Mouse (Mus musculus) bone marrow, adult 2 months (tissue): ENCODE measurements around the gene Tomm40. TPM values are rescaled to one million over a fixed set of nuclear protein-coding genes. Genes with fewer than 3 reads are reported as not detected.

Source experiments
- H3K27ac ChIP-seq: fragments of 200-500 bp; 2 replicates; pipeline ENCODE4 v1.5.1; 2012; ENCODE audit warnings: low read depth, mild to moderate bottlenecking, control low read depth, inconsistent platforms, low read length; ENCODE audit not compliant: control insufficient read depth, poor library complexity, insufficient read depth
- H3K4me1 ChIP-seq: fragments of 200-500 bp; 2 replicates; pipeline ENCODE4 v1.6.1; 2011; ENCODE audit warnings: low read length; ENCODE audit not compliant: control insufficient read depth, insufficient read depth
- H3K4me3 ChIP-seq: fragments of 200-500 bp; replicated peaks from 2 replicates; pipeline ENCODE3; 2011; ENCODE audit warnings: mild to moderate bottlenecking, low read depth, low read length, control low read depth; ENCODE audit not compliant: control insufficient read depth
- CTCF ChIP-seq: fragments of 200-500 bp; IDR thresholded peaks from 2 replicates; pipeline ENCODE4 v1.5.1; 2011; ENCODE audit warnings: low read length, control low read depth; ENCODE audit not compliant: control insufficient read depth, insufficient read depth
- POLR2A ChIP-seq: fragments of 200-500 bp; IDR thresholded peaks from 2 replicates; pipeline ENCODE4 v1.6.1; 2011; ENCODE audit warnings: low read depth, mild to moderate bottlenecking, control low read depth, low read length, borderline replicate concordance; ENCODE audit not compliant: control insufficient read depth
- WGBS: fragments of 180-500 bp; shearing (Covaris S2); methylation state at CpG from one replicate; pipeline ENCODE4 v1.1.7; 2018; 5-methylcytosine and 5-hydroxymethylcytosine counted together
- polyA plus RNA-seq: library from polyadenylated mRNA; stranded (reverse); fragments of >200 nt; gene quantifications from 2 replicates; pipeline ENCODE4 v1.2.4, GENCODE M21; 2011; ENCODE audit warnings: low replicate concordance; ENCODE audit not compliant: missing spikeins, insufficient read depth, insufficient read length

The Tomm40 gene
- polyA plus RNA-seq, 1 experiment = 19.3 TPM

DNA sequence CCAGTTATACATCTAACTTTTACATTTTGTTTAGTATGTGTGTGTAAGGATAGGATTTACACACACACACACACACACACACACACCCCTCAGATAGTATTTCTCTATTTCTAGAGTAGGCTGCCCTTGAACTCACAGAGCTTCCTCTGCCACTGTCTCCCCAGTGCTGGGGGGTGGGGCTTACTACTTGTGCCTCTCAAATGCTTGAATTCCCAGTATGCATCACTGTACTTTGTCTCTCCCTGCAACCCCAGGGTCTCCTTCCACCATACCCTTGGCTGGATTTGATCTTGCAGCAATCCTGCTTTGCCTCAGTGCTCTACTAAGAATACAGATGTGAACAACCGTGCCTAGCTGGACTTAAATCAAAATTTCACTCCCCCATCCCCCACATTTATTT lies 38.8 kb upstream of the Tomm40 start:
- 53% methylated on average over 1 of the region's 1 CpGs for WGBS
- Histone ChIP-seq H3K4me3 (no peak overlapping the region), H3K4me1 (no peaks in the 10 kb centered on the region), H3K27ac (no peak overlapping the region)
- TF ChIP-seq CTCF (no peak), POLR2A (no peak)

DNA sequence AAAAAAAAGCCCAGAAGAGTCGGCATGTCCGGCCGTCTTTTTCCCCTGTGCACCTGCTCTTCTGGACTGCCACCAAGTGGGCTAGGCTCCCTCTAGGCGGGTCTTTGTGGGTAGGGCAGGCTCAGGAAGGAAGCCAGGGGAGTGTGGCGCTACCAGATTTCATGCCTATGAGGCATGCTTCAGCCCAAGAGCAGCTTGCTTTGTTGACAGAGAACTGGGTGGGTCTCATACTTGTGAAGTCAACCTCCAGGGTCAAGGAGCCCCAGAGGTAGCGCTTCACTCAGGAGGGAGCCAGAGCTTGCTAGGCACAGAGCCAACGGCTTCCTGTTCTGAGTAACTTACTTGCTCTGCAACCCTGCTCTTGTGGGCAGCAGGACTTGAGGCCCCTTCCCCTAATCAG lies 38.3 kb upstream of the Tomm40 start:
- H3K27ac ChIP-seq = no peak overlapping the region
- no peak overlapping the region for H3K4me3 ChIP-seq
- TF ChIP-seq POLR2A = no peak
- TF ChIP-seq CTCF = no peak
- no peaks in the 10 kb centered on the region for H3K4me1 ChIP-seq
- 5% methylated on average over 7 of the region's 7 CpGs for WGBS

DNA sequence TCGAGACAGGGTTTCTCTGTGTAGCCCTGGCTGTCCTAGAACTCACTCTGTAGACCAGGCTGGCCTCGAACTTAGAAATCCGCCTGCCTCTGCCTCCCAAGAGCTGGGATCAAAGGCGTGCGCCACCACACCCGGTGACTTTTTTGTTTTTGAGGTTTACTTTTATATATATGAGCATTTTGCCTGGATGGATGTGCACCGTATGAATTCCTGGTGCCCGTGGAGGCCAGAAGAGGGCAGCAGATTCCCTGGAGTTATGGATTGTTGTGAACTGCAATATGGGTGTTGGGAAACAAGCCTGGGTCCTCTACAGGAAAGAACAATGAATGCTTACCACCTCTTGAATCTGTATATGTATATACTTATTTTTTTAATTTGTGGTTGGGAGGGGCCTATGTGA lies 37.4 kb upstream of the Tomm40 start:
- TF ChIP-seq CTCF = 0 out of 2 replicates have a peak, but pooled peaks have one; percentile 13
- no peak for TF ChIP-seq POLR2A
- whole genome bisulfite sequencing = 82% methylated on average over 8 of the region's 8 CpGs
- Histone ChIP-seq H3K27ac (no peak overlapping the region), H3K4me1 (no peaks in the 10 kb centered on the region), H3K4me3 (no peak overlapping the region)

DNA sequence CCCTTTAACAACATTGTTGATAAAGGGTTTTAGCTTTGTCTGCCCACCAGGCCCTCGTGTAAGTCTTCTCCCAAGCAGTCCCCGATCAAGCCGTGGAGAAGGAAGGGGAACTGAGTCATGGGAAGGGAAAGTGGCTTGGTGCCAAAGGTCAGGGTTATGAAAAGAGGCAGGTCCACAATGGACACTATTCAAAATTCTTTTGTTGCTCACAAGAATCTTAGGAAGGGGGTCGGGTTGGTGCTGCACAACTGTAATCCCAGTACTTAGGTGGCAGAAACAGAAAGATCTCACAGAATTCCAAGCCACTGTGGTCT lies 35.8 kb upstream of the Tomm40 start:
- WGBS = 25% methylated on average over 4 of the region's 4 CpGs
- TF ChIP-seq CTCF (no peak), POLR2A (no peak)
- no peaks in the 10 kb centered on the region for H3K4me1 ChIP-seq
- H3K4me3 ChIP-seq = no peak overlapping the region
- H3K27ac ChIP-seq = no peak overlapping the region

DNA sequence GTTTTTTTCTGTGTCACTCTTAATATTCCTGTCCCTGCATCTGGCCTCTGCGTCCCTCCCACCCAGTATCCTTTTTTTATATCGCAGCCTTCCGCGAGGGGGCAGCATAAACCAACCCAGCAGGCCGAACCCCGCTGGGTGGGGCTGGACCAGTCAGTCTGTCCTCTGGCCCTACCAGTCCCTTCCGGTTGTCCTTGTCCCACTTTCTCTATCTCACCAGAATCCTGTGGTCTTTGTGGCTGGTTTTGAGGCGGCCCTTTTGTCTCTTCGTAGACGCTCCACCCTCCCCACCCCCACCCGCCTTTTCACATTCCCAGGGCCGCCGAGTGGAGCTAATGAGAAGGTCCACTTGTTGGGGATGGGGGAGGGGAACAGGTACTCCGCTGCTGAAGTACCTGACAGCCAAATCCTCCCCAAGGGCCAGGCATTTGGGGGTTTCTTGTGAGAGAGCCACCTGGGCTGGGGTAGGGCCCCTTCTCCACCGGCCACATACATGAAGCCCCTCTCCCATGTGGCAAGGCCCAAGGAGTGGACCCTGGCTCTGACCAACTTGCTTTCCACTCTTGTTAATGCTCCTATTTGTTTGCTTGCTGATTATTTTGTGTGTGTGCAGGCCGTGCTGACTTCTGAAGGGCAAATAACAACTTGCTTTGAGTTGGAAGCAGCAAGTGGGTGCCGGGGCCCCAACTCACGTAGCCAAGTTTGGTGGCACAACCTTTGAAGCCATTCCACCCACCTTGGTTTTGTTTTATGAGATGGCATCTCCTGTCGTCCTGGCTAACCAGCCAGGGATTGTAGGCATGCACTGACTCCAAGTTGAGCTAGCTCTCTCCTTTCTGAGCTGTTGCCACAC lies 35.2 kb upstream of the Tomm40 start, which contains the start of gene Nectin2:
Gene Nectin2, minus strand, starts transcription at position 267 of the 853 bp plus-strand sequence.
- H3K4me1 ChIP-seq = no peaks in the 10 kb centered on the region
- no peak within 1 kb of the TSS for H3K27ac ChIP-seq
- WGBS = 24% methylated on average over 19 of the region's 19 CpGs
- TF ChIP-seq POLR2A (no peak), CTCF (peak; percentile 70)
- peak within 1 kb of the TSS; percentile 33 for H3K4me3 ChIP-seq

DNA sequence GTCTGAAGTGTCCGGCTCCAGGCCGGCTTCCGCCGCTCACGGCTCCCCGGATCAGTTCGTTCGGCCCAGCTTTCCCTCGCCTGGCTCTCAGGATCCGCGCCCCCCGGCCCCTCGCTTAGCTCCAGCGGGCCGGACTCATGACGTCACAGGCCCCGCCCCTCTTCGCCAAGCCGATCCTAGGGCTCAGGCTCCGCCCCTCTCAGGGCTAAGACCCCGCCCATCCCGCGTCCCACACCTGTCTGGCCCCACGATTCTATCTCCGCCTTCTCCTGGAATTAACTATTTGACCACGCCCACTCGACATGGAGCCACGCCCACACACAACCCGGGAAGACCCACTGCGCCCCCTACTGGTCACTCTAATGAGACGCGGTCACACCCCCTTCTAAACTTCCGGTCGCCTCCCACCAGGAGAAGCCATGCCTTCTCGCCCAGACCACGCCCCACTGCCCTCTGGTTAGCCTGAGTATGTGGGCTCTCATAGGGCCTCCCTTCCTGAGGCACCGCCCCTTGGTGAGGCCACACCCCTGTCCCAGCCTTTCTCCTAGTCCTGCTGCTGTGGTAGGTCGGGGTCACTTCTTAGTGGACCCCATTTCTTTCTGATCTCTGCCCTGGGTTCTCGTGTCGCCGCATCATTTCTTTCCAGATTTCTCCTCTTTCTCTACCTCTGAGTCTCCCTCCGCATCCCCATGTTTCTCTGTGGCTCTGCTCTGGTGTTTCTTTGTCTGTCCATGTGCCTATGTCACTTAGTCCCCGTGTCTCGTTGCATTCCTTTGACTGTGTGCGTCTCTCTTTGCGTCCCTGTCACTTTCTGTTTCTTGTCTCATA lies 34.4 kb upstream of the Tomm40 start:
- under 1% methylated on average over 46 of the region's 46 CpGs for WGBS
- Histone ChIP-seq H3K4me1 (no peaks in the 10 kb centered on the region), H3K4me3 (peak overlapping the region; percentile 33), H3K27ac (no peak overlapping the region)
- TF ChIP-seq CTCF (peak; percentile 55), POLR2A (no peak; the same call in 1 of the 2 replicates)

DNA sequence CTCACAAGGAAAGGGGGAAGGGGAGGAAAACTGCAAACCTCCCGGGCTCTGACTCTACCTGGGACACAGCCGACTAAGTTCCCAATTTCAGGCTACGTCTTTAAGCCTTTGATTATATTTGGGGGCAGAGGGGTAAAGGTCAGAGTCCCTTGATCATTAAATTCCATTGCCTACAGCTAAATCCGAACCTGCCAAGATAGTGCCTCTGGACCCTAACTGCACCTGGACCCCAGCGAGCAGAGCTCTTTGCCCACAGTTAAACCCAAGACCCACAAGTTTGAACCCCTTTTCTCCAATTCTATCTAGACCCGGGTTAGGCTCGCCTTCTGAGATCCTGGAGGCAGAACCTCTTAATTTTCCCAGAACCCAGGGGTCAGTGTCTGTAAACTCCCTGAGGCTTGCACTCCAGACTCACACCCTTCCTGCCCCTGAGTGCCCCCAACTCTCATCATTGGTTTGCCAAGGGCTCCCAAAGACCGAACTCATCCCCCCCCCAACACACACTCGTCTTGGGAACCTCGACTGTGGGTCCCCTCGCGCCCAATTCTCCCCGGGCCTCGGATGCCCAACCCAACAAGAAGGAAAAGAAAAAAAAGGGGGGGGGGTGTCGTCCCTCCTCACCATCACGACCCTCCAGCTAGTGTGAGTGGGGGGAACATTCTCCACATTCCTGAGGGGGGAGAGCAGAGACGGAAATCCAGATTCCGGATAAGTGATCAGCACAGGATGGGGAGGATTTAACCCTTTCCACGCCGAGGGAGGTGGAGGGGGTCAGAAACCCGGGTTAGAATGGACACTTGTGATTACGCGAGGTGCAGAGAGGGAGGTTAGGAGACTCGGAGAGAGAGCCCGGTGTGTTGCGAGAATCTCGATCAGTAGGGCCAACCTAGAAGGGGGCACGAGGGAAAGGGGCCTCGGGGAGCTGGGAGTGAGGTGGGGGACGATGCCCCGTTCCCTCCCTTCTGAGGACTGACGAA lies 33.3 kb upstream of the Tomm40 start:
- no peaks in the 10 kb centered on the region for H3K4me1 ChIP-seq
- TF ChIP-seq CTCF (no peak), POLR2A (no peak)
- H3K4me3 ChIP-seq = peak overlapping the region; percentile 28
- WGBS = 8% methylated on average over 32 of the region's 32 CpGs
- no peak overlapping the region for H3K27ac ChIP-seq
